In genomic region chr4:149568622-149569021, GRCm38 (mm10) we compare ENCODE assay signal across 23 mouse cellular contexts. TPM values are rescaled to one million over a fixed set of nuclear protein-coding genes. Genes with fewer than 3 reads are reported as not detected.
A peak's percentile ranks its signal among the peaks of the same experiment; 100 is the strongest.
DNase-seq lines count a peak whose midpoint lies in the region; ATAC-seq lines count a peak whose summit lies in the region.
"Had no signal": no experiment of that assay in that cellular context is flagged by ENCODE, and none has a peak within 500 bp of the region (broad histone marks: within the 10 kb centered on the region; RNA-seq: fewer than 3 reads in every experiment).

No protein-coding gene starts in this region.

- H3K4me2 ChIP-seq in embryonic facial prominence, embryonic 14.5 days (ENCODE audit: low read depth, low read length): no peak overlapping the region
- no peak overlapping the region for H3K4me2 ChIP-seq in intestine, embryonic 14.5 days (ENCODE audit: low read length)
- H3K4me2 ChIP-seq in intestine, embryonic 16.5 days (ENCODE audit: low read depth, low read length): no peak overlapping the region
- H3K4me2 ChIP-seq in stomach, embryonic 15.5 days: no peak overlapping the region
- H3K4me2 ChIP-seq: embryonic facial prominence, embryonic 15.5 days; forebrain, embryonic 15.5 days; heart, embryonic 11.5 days; heart, embryonic 15.5 days; hindbrain, embryonic 13.5 days had no signal

- H3K27me3 ChIP-seq in embryonic facial prominence, embryonic 14.5 days (replicated peaks; ENCODE audit: control insufficient read depth, insufficient read depth, low read length): no peaks in the 10 kb centered on the region
- peaks cover 27% of the 10 kb centered on the region for H3K27me3 ChIP-seq in embryonic facial prominence, embryonic 10.5 days (replicated peaks; ENCODE audit: low read depth, poor library complexity, severe bottlenecking)
- no peaks in the 10 kb centered on the region for H3K27me3 ChIP-seq in intestine, embryonic 14.5 days (replicated peaks; ENCODE audit: control insufficient read depth, insufficient read depth, low read length)
- H3K27me3 ChIP-seq in intestine, embryonic 16.5 days (replicated peaks; ENCODE audit: control insufficient read depth, insufficient read depth, low read length): no peaks in the 10 kb centered on the region
- H3K27me3 ChIP-seq in stomach, embryonic 15.5 days (replicated peaks): no peaks in the 10 kb centered on the region
- H3K27me3 ChIP-seq: CH12.LX; embryonic facial prominence, embryonic 15.5 days; forebrain, embryonic 15.5 days; Patski had no signal

- H3K4me1 ChIP-seq in embryonic facial prominence, embryonic 14.5 days (ENCODE audit: control insufficient read depth, insufficient read depth, low read length): peaks cover 16% of the 10 kb centered on the region
- H3K4me1 ChIP-seq in embryonic facial prominence, embryonic 10.5 days: peaks cover 78% of the 10 kb centered on the region
- peaks cover 34% of the 10 kb centered on the region for H3K4me1 ChIP-seq in intestine, embryonic 14.5 days (replicated peaks; ENCODE audit: control insufficient read depth, insufficient read depth, low read length)
- H3K4me1 ChIP-seq in intestine, embryonic 16.5 days (ENCODE audit: control insufficient read depth, insufficient read depth, low read length): peaks cover 58% of the 10 kb centered on the region
- peaks cover 57% of the 10 kb centered on the region for H3K4me1 ChIP-seq in stomach, embryonic 15.5 days

- no peak overlapping the region for H3K4me3 ChIP-seq in embryonic facial prominence, embryonic 14.5 days (ENCODE audit: low read depth, low read length)
- no peak overlapping the region for H3K4me3 ChIP-seq in embryonic facial prominence, embryonic 10.5 days
- no peak overlapping the region for H3K4me3 ChIP-seq in intestine, embryonic 14.5 days (ENCODE audit: low read depth, low read length)
- H3K4me3 ChIP-seq in intestine, embryonic 16.5 days (ENCODE audit: low read length): no peak overlapping the region
- H3K4me3 ChIP-seq in stomach, embryonic 15.5 days (replicated peaks): no peak overlapping the region
- H3K4me3 ChIP-seq: embryonic facial prominence, embryonic 15.5 days; erythroblast, embryonic 14.5 days; forebrain, embryonic 10.5 days; forebrain, embryonic 15.5 days; heart, adult 2 months; heart, embryonic 15.5 days; hindbrain, embryonic 13.5 days had no signal

- ATAC-seq in embryonic facial prominence, embryonic 14.5 days (ENCODE audit: low read depth): no peak
- ATAC-seq in intestine, embryonic 14.5 days (replicated peaks; ENCODE audit: low FRiP score, low TSS enrichment, low read depth): 0 out of 2 replicates have a peak, but pooled peaks have one; percentile 19
- peak; percentile 31 for ATAC-seq in intestine, embryonic 16.5 days
- no peak for ATAC-seq in stomach, embryonic 15.5 days (ENCODE audit: insufficient read depth, low FRiP score, low read depth)
- no peak for ATAC-seq in megakaryocyte progenitor cell, adult 5-6 weeks (replicated peaks; ENCODE audit: poor library complexity)
- ATAC-seq: activated CD4-positive, CD25-positive, alpha-beta regulatory T cell, adult 4 months; forebrain, embryonic 15.5 days; hindbrain, postnatal 0 days; Patski had no signal

- H3K9me3 ChIP-seq in embryonic facial prominence, embryonic 14.5 days (ENCODE audit: control insufficient read depth, low read length): no peaks in the 10 kb centered on the region
- H3K9me3 ChIP-seq in embryonic facial prominence, embryonic 10.5 days: no peaks in the 10 kb centered on the region
- H3K9me3 ChIP-seq in intestine, embryonic 14.5 days (ENCODE audit: control insufficient read depth, low read length): no peaks in the 10 kb centered on the region
- no peaks in the 10 kb centered on the region for H3K9me3 ChIP-seq in intestine, embryonic 16.5 days (ENCODE audit: control insufficient read depth, low read length)
- no peaks in the 10 kb centered on the region for H3K9me3 ChIP-seq in stomach, embryonic 15.5 days
- H3K9me3 ChIP-seq: embryonic facial prominence, embryonic 15.5 days; forebrain, embryonic 10.5 days; forebrain, embryonic 15.5 days; heart, embryonic 15.5 days; hindbrain, embryonic 13.5 days had no signal

- 13% methylated on average over 6 of the region's 6 CpGs for WGBS in embryonic facial prominence, embryonic 14.5 days
- WGBS in embryonic facial prominence, embryonic 10.5 days: 50% methylated on average over 6 of the region's 6 CpGs
- WGBS in intestine, embryonic 14.5 days: 37% methylated on average over 6 of the region's 6 CpGs
- WGBS in intestine, embryonic 16.5 days: 35% methylated on average over 6 of the region's 6 CpGs
- 31% methylated on average over 6 of the region's 6 CpGs for WGBS in stomach, embryonic 15.5 days

- no peak overlapping the region for H3K27ac ChIP-seq in embryonic facial prominence, embryonic 14.5 days (replicated peaks; ENCODE audit: low read depth, low read length)
- H3K27ac ChIP-seq in embryonic facial prominence, embryonic 10.5 days (replicated peaks): no peak overlapping the region
- no peak overlapping the region for H3K27ac ChIP-seq in intestine, embryonic 14.5 days (ENCODE audit: low read depth)
- H3K27ac ChIP-seq in intestine, embryonic 16.5 days (ENCODE audit: low read length): peak overlapping the region; percentile 85; the same call in 1 of the 2 replicates
- peak overlapping the region; percentile 80 for H3K27ac ChIP-seq in stomach, embryonic 15.5 days
- H3K27ac ChIP-seq: embryonic facial prominence, embryonic 15.5 days; forebrain, embryonic 15.5 days; heart, adult 2 months; heart, embryonic 15.5 days; hindbrain, postnatal 0 days had no signal

- H3K36me3 ChIP-seq in embryonic facial prominence, embryonic 14.5 days (ENCODE audit: control insufficient read depth, insufficient read depth, low read length): peaks cover 8% of the 10 kb centered on the region; the same call in 1 of the 2 replicates
- peaks cover 27% of the 10 kb centered on the region for H3K36me3 ChIP-seq in embryonic facial prominence, embryonic 10.5 days (replicated peaks)
- no peaks in the 10 kb centered on the region for H3K36me3 ChIP-seq in intestine, embryonic 14.5 days (ENCODE audit: control insufficient read depth, insufficient read depth, low read length)
- H3K36me3 ChIP-seq in intestine, embryonic 16.5 days (ENCODE audit: control insufficient read depth, insufficient read depth, low read length): no peaks in the 10 kb centered on the region
- H3K36me3 ChIP-seq in stomach, embryonic 15.5 days: no peaks in the 10 kb centered on the region
- H3K36me3 ChIP-seq: embryonic facial prominence, embryonic 15.5 days; forebrain, embryonic 15.5 days; heart, embryonic 15.5 days; hindbrain, embryonic 13.5 days had no signal

- H3K9ac ChIP-seq in embryonic facial prominence, embryonic 14.5 days (ENCODE audit: low read depth, low read length): no peak overlapping the region
- H3K9ac ChIP-seq in intestine, embryonic 14.5 days (ENCODE audit: low read length): no peak overlapping the region
- no peak overlapping the region for H3K9ac ChIP-seq in intestine, embryonic 16.5 days (ENCODE audit: low read depth, low read length)
- no peak overlapping the region for H3K9ac ChIP-seq in stomach, embryonic 15.5 days
- H3K9ac ChIP-seq: embryonic facial prominence, embryonic 15.5 days; forebrain, embryonic 15.5 days; heart, embryonic 15.5 days; hindbrain, embryonic 13.5 days had no signal

- DNase-seq in embryonic facial prominence, embryonic 14.5 days (ENCODE audit: low spot score): peak; percentile 51
- no peak for DNase-seq in embryonic facial prominence, embryonic 10.5 days (ENCODE audit: low spot score)
- DNase-seq in intestine, embryonic 14.5 days (ENCODE audit: low spot score): no peak
- DNase-seq in heart, adult 18-20 months: no peak
- DNase-seq: adrenal gland, postnatal 14 days; cerebellum, adult 18-20 months; gastrocnemius, postnatal 10 days; heart, adult 2 months; heart, postnatal 14 days had no signal

RNA-seq across cellular contexts. Expression of gene Clstn1, which starts 17.6 kb away (rescaled TPM):
- 51.4 and 52.0 TPM in 2 replicates for polyA plus RNA-seq in embryonic facial prominence, embryonic 14.5 days (2014; fragmentation: Nextera tagmentation; extraction: Ambion mirVana)
- 39.6 and 44.2 TPM in 2 replicates for polyA plus RNA-seq in embryonic facial prominence, embryonic 10.5 days (2016; fragmentation: Nextera tagmentation; extraction: Ambion mirVana)
- polyA plus RNA-seq in intestine, embryonic 14.5 days (2014; fragmentation: Nextera tagmentation; extraction: Ambion mirVana): 20.5 and 30.8 TPM in 2 replicates
- 10.8 and 12.5 TPM in 2 replicates for polyA plus RNA-seq in intestine, embryonic 16.5 days (2015; fragmentation: Nextera tagmentation; extraction: Ambion mirVana)
- polyA plus RNA-seq in stomach, embryonic 15.5 days (2015; fragmentation: Nextera tagmentation; extraction: Ambion mirVana): 47.0 and 48.4 TPM in 2 replicates
- 10 to 100 TPM; 96.1 to 96.2 TPM for total RNA-seq in heart, adult 18-20 months (2021)
- 2.2 and 4.0 TPM in 2 replicates for total RNA-seq in megakaryocyte progenitor cell, adult 5-6 weeks (2015)
- 4.1 and 5.9 TPM in 2 replicates for total RNA-seq in megakaryocyte progenitor cell, adult 5-6 weeks (2017)

RNA-seq across cellular contexts. Expression of gene Ctnnbip1, which starts 50.6 kb away (rescaled TPM):
- 68.7 and 81.8 TPM in 2 replicates for polyA plus RNA-seq in embryonic facial prominence, embryonic 14.5 days (2014; fragmentation: Nextera tagmentation; extraction: Ambion mirVana)
- 67.5 TPM in 2 replicates for polyA plus RNA-seq in embryonic facial prominence, embryonic 10.5 days (2016; fragmentation: Nextera tagmentation; extraction: Ambion mirVana)
- polyA plus RNA-seq in intestine, embryonic 14.5 days (2014; fragmentation: Nextera tagmentation; extraction: Ambion mirVana): 53.0 and 54.3 TPM in 2 replicates
- polyA plus RNA-seq in intestine, embryonic 16.5 days (2015; fragmentation: Nextera tagmentation; extraction: Ambion mirVana): 41.2 and 46.5 TPM in 2 replicates
- 47.5 and 47.9 TPM in 2 replicates for polyA plus RNA-seq in stomach, embryonic 15.5 days (2015; fragmentation: Nextera tagmentation; extraction: Ambion mirVana)
- 10 to 100 TPM; 24.2 to 25.1 TPM for total RNA-seq in heart, adult 18-20 months (2021)
- 2.2 and 3.4 TPM in 2 replicates for total RNA-seq in megakaryocyte progenitor cell, adult 5-6 weeks (2015)
- total RNA-seq in megakaryocyte progenitor cell, adult 5-6 weeks (2017): 1.6 and 3.4 TPM in 2 replicates

Comparison
In these comparisons a context has a peak if more than half of its experiments do, and no peak if none do; other contexts are left out.
1. H3K27ac ChIP-seq: peak in intestine, embryonic 16.5 days (single experiment) and stomach, embryonic 15.5 days (single experiment); none in embryonic facial prominence, embryonic 14.5 days (single experiment), embryonic facial prominence, embryonic 10.5 days (single experiment) and intestine, embryonic 14.5 days (single experiment).
2. ATAC-seq: peak in intestine, embryonic 14.5 days (single experiment) and intestine, embryonic 16.5 days (single experiment); none in embryonic facial prominence, embryonic 14.5 days (single experiment), stomach, embryonic 15.5 days (single experiment) and megakaryocyte progenitor cell, adult 5-6 weeks (single experiment).